Mouse (Mus musculus) hindbrain, postnatal 0 days (tissue): ENCODE results near the gene Nkpd1. TPM values are rescaled to one million over a fixed set of nuclear protein-coding genes. Genes with fewer than 3 reads are reported as not detected.
"Not testable (repeated sequence)": the region's sequence is repeated elsewhere in the genome, so short reads cannot be mapped to it uniquely, and the experiment has no call there.

ENCODE experiments used
- ATAC-seq: fragments of 200-750 bp; cut with Nextera tagmentation; 2 replicates; pipeline ENCODE4 v1.8.0; 2017; ENCODE audit warnings: mild to moderate bottlenecking, moderate TSS enrichment, moderate library complexity
- DNase-seq: peaks from one replicate; pipeline ENCODE4 v3.0.0-alpha.2; 2015; ENCODE audit warnings: low spot score
- H3K27ac ChIP-seq: fragments of 300-500 bp; sonication (generic); 2 replicates; pipeline ENCODE4 v1.5.1; 2014; ENCODE audit warnings: mild to moderate bottlenecking
- H3K27me3 ChIP-seq: fragments of 300-500 bp; sonication (generic); 2 replicates; pipeline ENCODE4 v1.6.1; 2014; ENCODE audit warnings: low read length, mixed read lengths; ENCODE audit not compliant: insufficient read depth
- H3K36me3 ChIP-seq: fragments of 300-500 bp; sonication (generic); 2 replicates; pipeline ENCODE4 v1.6.1; 2014; ENCODE audit warnings: low read length, mixed read lengths; ENCODE audit not compliant: insufficient read depth
- H3K4me1 ChIP-seq: fragments of 300-500 bp; sonication (generic); 2 replicates; pipeline ENCODE4 v1.6.1; 2014; ENCODE audit warnings: antibody characterized with exemption, low read length, mixed read lengths; ENCODE audit not compliant: insufficient read depth
- H3K4me2 ChIP-seq: fragments of 300-500 bp; sonication (generic); 2 replicates; pipeline ENCODE4 v1.6.1; 2014; ENCODE audit warnings: low read depth, mild to moderate bottlenecking, low read length, moderate library complexity, mixed read lengths
- H3K4me3 ChIP-seq: fragments of 300-500 bp; sonication (generic); 2 replicates; pipeline ENCODE4 v1.5.1; 2014; ENCODE audit warnings: low read length
- H3K9ac ChIP-seq: fragments of 300-500 bp; sonication (generic); replicated peaks from 2 replicates; pipeline ENCODE4 v1.6.1; 2014; ENCODE audit warnings: mild to moderate bottlenecking, low read length, moderate library complexity, mixed read lengths
- H3K9me3 ChIP-seq: fragments of 300-500 bp; sonication (generic); 2 replicates; pipeline ENCODE4 v1.6.1; 2016; ENCODE audit warnings: low read length, mixed read lengths
- CTCF ChIP-seq: IDR thresholded peaks from 2 replicates; pipeline ENCODE4 v1.5.1; 2016; ENCODE audit warnings: antibody characterized with exemption, control low read depth, low read depth
- WGBS: fragments of 180-500 bp; shearing (Covaris S2); extraction: QIAGEN DNeasy Blood & Tissue Kit; methylation state at CpG from one replicate; pipeline ENCODE4 v1.1.7; 2014; 5-methylcytosine and 5-hydroxymethylcytosine counted together
- polyA plus RNA-seq: library from polyadenylated mRNA; unstranded; fragments of >200 nt; fragmentation: Nextera tagmentation; extraction: Ambion mirVana; gene quantifications from 2 replicates; pipeline ENCODE4 v1.2.1, GENCODE M21; 2015
- total RNA-seq: library from RNA; depleted of rRNA; stranded (reverse); fragments of >200 nt; gene quantifications from 2 replicates; pipeline ENCODE4 v1.2.3, GENCODE M21; 2014

Nkpd1 gene
- total and polyA plus RNA-seq, 2 experiments from 2014 or later = 1.3 to 4.4 TPM

- Histone ChIP-seq H3K4me1 (peaks cover 11% of the 10 kb centered on the region; the same call in 1 of the 2 replicates), H3K4me2 (peak overlapping the region; percentile 88), H3K36me3 (no peaks in the 10 kb centered on the region), H3K9me3 (no peaks in the 10 kb centered on the region), H3K27me3 (no peaks in the 10 kb centered on the region), H3K27ac (peak overlapping the region; percentile 83; the same call in 1 of the 2 replicates), H3K9ac (no peak overlapping the region), H3K4me3 (no peak overlapping the region)
- no peak for DNase-seq
- ATAC-seq = no peak
- peak; percentile 28; the same call in 1 of the 2 replicates for TF ChIP-seq CTCF
- WGBS = 23% methylated on average over 6 of the region's 6 CpGs
Measured at GRCm38 (mm10) chr7:19506326-19506725, 11.3 kb upstream of the Nkpd1 start.

GRCm38 (mm10) chr7:19506969-19507611, 10.5 kb upstream of the Nkpd1 start:
- no peaks in the 10 kb centered on the region for H3K9me3 ChIP-seq
- under 1% methylated on average over 70 of the region's 71 CpGs for WGBS
- peak; percentile 39 for ATAC-seq

GRCm38 (mm10) chr7:19507612-19507981, 10.0 kb upstream of the Nkpd1 start:
- ATAC-seq = no peak
- H3K9me3 ChIP-seq = no peaks in the 10 kb centered on the region
- H3K9ac ChIP-seq = peak overlapping the region; percentile 78
- DNase-seq = no peak
- H3K4me2 ChIP-seq = peak overlapping the region; percentile 88
- no peaks in the 10 kb centered on the region for H3K36me3 ChIP-seq
- 4% methylated on average over 18 of the region's 18 CpGs for WGBS
- peaks cover 11% of the 10 kb centered on the region; the same call in 1 of the 2 replicates for H3K4me1 ChIP-seq
- no peak for TF ChIP-seq CTCF
- peak overlapping the region; percentile 83 for H3K27ac ChIP-seq
- H3K4me3 ChIP-seq = peak overlapping the region; percentile 76
- H3K27me3 ChIP-seq = no peaks in the 10 kb centered on the region

More at GRCm38 (mm10) chr7:19506969-19507611, 10.5 kb upstream of the Nkpd1 start:
- TF ChIP-seq CTCF = no peak
- peak; percentile 90 for DNase-seq
- H3K4me3 ChIP-seq = peak overlapping the region; percentile 76
- H3K4me1 ChIP-seq = peaks cover 11% of the 10 kb centered on the region; the same call in 1 of the 2 replicates
- H3K27ac ChIP-seq = peak overlapping the region; percentile 83
- H3K27me3 ChIP-seq = no peaks in the 10 kb centered on the region
- H3K9ac ChIP-seq = peak overlapping the region; percentile 78
- H3K36me3 ChIP-seq = no peaks in the 10 kb centered on the region
- peak overlapping the region; percentile 88 for H3K4me2 ChIP-seq

- Histone ChIP-seq H3K4me2 (peak within 1 kb of the TSS; percentile 88), H3K9me3 (no peaks in the 10 kb centered on the region), H3K4me3 (peak within 1 kb of the TSS; percentile 76), H3K27me3 (no peaks in the 10 kb centered on the region), H3K27ac (peak within 1 kb of the TSS; percentile 83), H3K4me1 (peaks cover 11% of the 10 kb centered on the region; the same call in 1 of the 2 replicates), H3K9ac (peak within 1 kb of the TSS; percentile 78), H3K36me3 (no peaks in the 10 kb centered on the region)
- ATAC-seq = peak; percentile 97
- under 1% methylated on average over 56 of the region's 56 CpGs for WGBS
- peak; percentile 96 for DNase-seq
- TF ChIP-seq CTCF = peak; percentile 42
Measured at GRCm38 (mm10) chr7:19508150-19508923, 9.3 kb upstream of the Nkpd1 start, which contains the start of the genes Bloc1s3 and Trappc6a. Gene Bloc1s3, minus strand, starts transcription at chr7:19508367. Gene Trappc6a, plus strand, starts transcription at chr7:19508395.

GRCm38 (mm10) chr7:19508924-19509568, 8.6 kb upstream of the Nkpd1 start:
- ATAC-seq (no peak), DNase-seq (no peak)
- TF ChIP-seq CTCF = no peak
- Histone ChIP-seq H3K9me3 (no peaks in the 10 kb centered on the region), H3K4me1 (peaks cover 11% of the 10 kb centered on the region; the same call in 1 of the 2 replicates), H3K4me2 (peak overlapping the region; percentile 88), H3K36me3 (no peaks in the 10 kb centered on the region), H3K27ac (peak overlapping the region; percentile 83), H3K4me3 (peak overlapping the region; percentile 76), H3K9ac (peak overlapping the region; percentile 78), H3K27me3 (no peaks in the 10 kb centered on the region)
- WGBS = 7% methylated on average over 15 of the region's 15 CpGs

- Histone ChIP-seq H3K9ac (no peak overlapping the region; the same call in 1 of the 2 replicates), H3K4me3 (no peak overlapping the region), H3K27ac (no peak overlapping the region), H3K9me3 (no peaks in the 10 kb centered on the region), H3K36me3 (no peaks in the 10 kb centered on the region), H3K4me2 (peak overlapping the region; percentile 88; the same call in 1 of the 2 replicates), H3K27me3 (no peaks in the 10 kb centered on the region), H3K4me1 (peaks cover 11% of the 10 kb centered on the region; the same call in 1 of the 2 replicates)
- 97% methylated on average over 7 of the region's 7 CpGs for WGBS
- ATAC-seq (no peak), DNase-seq (no peak)
- no peak for TF ChIP-seq CTCF
Measured at GRCm38 (mm10) chr7:19509786-19510185, 7.9 kb upstream of the Nkpd1 start.

GRCm38 (mm10) chr7:19511934-19512333, 5.7 kb upstream of the Nkpd1 start:
- not testable (repeated sequence) for H3K9me3 ChIP-seq, DNase-seq, H3K27ac ChIP-seq, H3K9ac ChIP-seq, H3K4me1 ChIP-seq, H3K27me3 ChIP-seq, H3K4me2 ChIP-seq, ATAC-seq, H3K36me3 ChIP-seq, H3K4me3 ChIP-seq
- WGBS = 74% methylated on average over 6 of the region's 7 CpGs
